Mouse (Mus musculus) layer of hippocampus, adult 9-10 months (tissue): ENCODE results near the gene Spns1.
"Not testable (repeated sequence)": the region's sequence is repeated elsewhere in the genome, so short reads cannot be mapped to it uniquely, and the experiment has no call there.

ENCODE experiments used
- DNase-seq: peaks from one replicate; pipeline ENCODE4 v3.0.0; 2022; ENCODE audit warnings: low spot score

The Spns1 gene

DNA sequence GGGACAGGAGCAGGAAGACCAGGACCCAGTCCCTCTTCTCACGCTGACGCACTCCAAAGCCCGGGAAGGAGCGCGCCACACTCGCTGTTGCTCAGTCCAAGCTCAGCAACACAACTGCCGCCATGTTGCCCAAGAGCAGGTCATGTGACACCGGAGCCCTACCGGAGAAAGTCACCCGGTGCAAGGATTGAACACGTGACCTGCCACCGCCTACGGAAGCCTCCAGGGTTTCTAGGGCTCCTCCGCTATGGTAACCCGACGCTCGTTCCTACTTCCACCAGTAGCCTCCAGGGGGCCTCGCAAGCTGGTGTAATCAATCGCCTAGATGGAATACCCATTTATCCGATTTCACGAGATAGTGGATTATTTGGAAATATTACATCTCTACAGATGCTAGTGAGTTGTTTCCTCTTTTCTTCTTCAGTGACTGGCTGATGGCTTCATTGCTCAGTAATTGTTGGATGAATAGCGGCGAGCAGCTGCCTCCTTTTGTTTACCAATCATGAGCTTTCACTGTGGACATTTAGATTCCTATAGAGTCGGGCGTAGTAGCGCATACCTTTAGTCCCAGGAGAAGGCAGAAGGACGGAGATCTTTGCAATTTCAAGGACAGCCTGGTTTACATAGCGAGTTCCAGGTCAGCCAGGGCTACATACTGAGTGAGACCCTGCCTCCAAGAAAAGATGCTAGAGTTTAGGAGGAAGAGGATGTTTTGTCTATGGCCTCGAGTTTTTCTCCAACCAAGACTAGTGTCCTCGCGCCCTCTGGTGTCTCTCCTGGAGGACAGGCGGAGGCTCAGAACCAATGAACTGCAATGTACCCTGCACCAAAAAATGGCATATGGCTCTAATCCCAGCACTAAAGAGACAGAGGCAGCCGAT, at the start of gene Spns1:
Spns1 (minus strand) TSS at position 173 of the 881 bp plus-strand sequence.
- DNase-seq = peak; percentile 95

DNA sequence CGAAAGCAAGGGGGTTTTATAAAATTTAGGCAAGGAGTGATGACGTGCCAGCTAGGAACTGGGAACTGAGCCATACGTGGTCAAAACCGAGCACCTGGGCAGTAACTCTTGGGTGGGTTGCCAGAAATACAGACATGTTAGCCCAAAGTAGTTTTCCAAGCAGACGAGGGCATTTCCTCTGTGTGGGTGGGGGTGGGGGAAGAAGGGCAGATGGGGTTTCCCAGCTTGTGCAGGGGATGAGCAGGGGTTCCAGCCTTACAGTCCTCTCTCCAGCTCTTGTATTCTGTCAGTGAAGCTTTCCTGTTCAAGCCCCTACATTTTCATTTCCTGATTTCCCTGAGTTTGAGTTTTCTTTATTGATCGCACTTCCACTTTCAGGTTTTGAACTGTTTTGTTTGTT, 46.9 kb upstream of the Spns1 start:
- no peak for DNase-seq

GRCm38 (mm10) chr7:126421756-126422155, 44.5 kb upstream of the Spns1 start:
- DNase-seq = no peak

DNA sequence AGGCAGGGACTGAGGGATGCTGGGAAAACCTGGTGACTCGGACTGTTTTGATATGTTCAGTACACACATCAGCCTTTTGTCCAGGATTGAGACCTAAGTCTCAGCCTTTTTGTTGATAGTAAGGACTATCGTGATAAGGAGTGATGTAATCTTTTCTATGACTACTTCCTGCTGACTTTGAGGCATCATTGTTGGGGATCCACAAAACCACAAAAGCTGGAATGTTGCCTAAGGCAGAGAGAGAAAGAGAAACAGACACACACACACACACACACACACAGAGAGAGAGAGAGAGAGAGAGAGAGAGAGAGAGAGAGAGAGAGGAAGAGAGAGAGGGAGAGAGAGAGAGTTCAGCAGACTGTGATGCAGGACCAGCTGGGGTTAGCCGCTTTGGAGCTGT, 41.2 kb upstream of the Spns1 start:
- DNase-seq = no peak

DNA sequence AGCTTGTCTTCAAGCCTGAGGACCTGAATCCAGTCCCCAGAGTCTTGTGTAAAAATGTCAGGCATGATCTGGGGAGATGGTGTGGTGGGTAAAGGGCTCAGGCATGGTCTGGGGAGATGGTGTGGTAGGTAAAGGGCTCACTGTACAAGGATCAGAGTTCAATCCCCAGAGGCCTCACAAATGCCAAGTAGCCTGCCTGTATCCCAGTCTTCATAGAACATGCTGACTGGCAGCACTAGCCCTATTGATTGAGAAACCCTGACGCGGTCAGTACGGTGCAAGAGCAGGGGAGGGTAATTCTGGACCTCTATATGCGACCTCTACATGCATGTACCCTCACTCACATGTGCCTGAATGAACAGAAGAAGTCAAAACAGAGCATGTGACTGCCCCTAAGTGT, 40.4 kb upstream of the Spns1 start:
- no peak for DNase-seq

DNA sequence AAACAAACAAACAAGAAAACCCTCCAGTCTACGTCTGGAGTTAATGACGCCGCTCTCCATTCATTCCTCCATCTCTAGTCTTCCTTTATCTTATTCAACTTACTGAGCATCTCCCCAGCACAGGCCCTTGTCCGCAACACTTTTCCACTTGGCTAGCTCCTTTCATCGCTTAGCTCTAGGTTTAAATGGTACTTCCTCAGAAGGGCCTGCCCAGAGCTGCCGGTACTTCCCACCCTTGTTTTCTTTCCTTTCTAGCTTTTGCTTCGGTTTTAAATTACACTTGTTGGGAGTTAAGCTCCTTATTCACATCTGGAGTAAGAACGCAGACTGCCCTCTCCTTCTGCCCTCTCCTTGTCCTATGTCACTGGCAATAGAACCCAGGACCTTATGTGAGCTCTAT, 39.8 kb upstream of the Spns1 start:
- no peak for DNase-seq

- no peak for DNase-seq
These were observed 39.4 kb upstream of the Spns1 start for GRCm38 (mm10) chr7:126416615-126417014.

GRCm38 (mm10) chr7:126414725-126415124, 37.5 kb upstream of the Spns1 start, which contains the start of gene Cd19:
Cd19 (minus strand) TSS chr7:126414889.
- no peak for DNase-seq

- DNase-seq = no peak
These were observed 33.8 kb upstream of the Spns1 start for GRCm38 (mm10) chr7:126411061-126411460.

- DNase-seq = no peak
These were observed 31.4 kb upstream of the Spns1 start for GRCm38 (mm10) chr7:126408686-126409085.

- DNase-seq = not testable (repeated sequence)
These were observed 25.3 kb upstream of the Spns1 start for GRCm38 (mm10) chr7:126402518-126402917.

- peak; percentile 50 for DNase-seq
These were observed 22.3 kb upstream of the Spns1 start for GRCm38 (mm10) chr7:126399548-126399947.

- DNase-seq = no peak
These were observed 20.6 kb upstream of the Spns1 start for GRCm38 (mm10) chr7:126397822-126398221.

DNA sequence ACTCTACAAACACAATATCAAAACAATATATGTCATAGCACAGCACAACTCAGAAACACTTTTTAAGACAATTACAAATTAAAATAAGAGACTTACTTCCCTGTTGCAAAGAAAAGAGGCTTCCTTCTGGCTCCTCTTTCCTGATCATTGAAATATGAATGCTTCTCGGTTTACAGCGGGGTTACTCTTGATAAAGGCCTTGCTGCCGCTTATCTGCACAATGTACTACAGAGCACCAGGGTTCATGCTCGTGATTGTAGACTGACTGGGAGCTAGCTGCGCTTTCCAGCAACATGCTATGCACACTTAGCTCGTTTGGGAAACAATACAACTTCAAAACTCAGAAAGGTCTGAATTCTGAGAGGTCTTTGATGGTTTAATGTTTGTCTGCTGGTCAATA, 20.0 kb upstream of the Spns1 start:
- DNase-seq = no peak

DNA sequence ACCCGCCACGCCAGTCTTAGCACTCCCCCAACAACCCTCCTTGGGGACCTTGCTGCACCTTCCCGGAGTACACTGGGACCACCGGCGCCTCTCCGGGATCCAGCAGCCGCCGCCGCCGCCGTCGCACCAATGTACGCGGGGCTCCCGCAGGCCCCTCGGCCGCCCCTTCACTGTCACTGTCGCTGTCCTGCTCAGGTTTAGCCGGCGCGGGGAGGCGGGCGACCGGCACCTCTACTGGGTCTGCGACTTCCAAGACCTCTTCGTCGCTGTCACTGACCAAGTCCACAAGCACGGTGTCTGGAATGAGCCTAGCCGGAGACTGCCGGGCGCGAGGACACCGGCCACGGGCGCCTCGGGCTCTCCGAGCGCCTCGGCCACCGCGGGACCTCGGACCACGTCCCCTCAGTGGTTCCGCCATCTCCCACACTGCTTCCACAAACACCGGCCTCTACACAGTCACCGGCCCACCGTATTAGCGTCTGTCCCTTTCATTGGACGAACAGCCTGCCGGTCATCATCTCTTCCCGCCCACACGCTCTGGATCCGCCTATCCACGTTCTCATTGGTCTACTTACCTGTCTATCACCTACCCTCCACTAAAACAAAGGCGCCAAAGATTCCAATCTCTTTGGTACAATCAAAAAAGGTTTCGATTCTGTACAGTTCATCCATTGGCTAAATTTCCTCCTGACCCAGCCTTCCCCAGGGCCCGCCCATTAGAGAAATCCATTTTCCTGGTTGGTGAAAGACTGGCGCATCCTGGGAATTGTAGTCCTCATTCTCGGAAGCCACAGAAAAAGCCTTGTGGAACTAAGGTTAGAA, 19.3 kb upstream of the Spns1 start, which contains the start of gene Nfatc2ip:
Nfatc2ip (minus strand) TSS at position 440 of the 822 bp plus-strand sequence.
- peak; percentile 100 for DNase-seq

DNA sequence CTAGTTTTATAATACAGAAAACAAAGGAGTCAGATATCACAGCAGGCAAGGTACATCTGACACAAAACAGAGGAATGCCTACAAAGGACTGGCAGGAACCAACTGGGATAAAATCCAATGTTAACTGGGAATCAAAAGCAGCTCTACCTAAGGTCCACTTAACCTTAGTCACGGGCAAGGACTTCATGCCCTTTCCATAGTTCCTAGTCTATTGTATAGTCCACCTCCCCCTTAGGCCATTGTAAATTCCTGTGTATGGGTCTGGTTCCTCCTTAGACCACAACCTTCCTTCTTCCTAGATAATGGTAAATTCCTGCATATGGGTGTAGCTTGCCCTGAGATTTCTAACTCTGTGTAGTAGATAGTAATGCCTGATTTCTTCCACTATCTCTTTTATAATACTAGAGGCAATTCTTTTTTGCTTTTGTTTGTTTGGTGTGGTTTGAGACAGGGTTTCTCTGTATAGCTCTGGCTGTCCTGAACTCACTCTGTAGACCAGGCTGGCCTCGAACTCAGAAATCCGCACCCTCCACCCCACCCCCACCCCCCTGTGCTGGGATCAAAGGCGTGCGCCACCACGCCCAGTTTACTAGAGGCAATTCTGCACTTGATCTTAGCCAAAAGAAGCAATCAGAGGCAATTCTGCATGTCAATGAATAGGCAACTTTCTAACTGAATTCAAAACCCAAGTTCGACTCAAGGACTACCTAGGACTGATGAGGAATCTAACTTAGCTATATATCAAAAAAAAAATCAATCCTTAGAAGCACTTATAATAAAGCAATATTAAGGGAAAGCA, 15.0 kb upstream of the Spns1 start:
- not testable (repeated sequence) for DNase-seq

GRCm38 (mm10) chr7:126388185-126388584, 10.9 kb upstream of the Spns1 start:
- no peak for DNase-seq

- DNase-seq = no peak
These were observed 6.3 kb upstream of the Spns1 start for GRCm38 (mm10) chr7:126383565-126383964.

GRCm38 (mm10) chr7:126376903-126377277, 360 bp downstream of the Spns1 start:
- DNase-seq = no peak

DNA sequence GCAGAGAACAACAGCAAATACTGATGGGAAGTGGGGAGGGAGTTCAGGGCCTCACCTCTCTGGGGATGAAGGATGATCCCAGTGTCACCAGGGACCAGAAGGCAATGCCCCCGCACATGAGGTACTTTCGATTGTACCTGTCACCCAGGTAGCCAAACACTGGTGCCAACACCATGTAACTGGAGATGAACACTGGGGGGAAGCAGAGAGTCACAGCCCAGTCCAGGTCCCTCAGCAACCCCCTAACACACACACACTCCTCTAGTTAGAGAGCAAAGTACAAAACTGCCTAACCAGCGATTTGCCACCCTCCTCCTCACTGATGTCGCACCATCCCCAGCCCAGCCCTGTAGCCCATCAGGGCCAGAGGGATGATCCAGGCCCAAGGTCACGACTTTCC, 2.2 kb downstream of the Spns1 start:
- no peak for DNase-seq

DNA sequence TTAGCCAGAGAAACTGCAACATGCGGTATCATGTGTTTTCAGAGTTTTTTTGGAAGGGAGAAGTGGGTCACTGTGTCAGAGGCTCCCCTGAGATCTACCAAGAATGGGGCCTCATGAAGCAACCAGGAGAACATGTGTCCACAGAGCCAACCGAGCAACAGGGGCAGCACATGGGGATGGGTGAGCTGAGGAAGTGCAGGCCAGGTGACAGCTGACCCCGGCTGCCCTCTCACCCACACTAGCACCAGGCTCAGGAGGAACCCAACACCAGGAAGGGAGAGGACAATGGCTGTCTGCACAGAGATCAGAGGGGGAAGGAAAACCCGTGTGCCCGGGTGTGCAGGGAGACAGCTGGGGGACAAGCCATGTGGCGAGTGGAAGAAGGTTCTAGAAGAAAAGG, 2.7 kb downstream of the Spns1 start:
- no peak for DNase-seq

- DNase-seq = no peak
These were observed 4.2 kb downstream of the Spns1 start for GRCm38 (mm10) chr7:126373007-126373406.
